Mouse (Mus musculus) MEL (cell line): Measurements from ENCODE around the gene Fos.

ENCODE experiments used
- CTCF ChIP-seq, 3 experiments: IDR thresholded peaks in 2 of 3; conservative IDR thresholded peaks in 1 of 3; 2 replicates each; pipeline ENCODE4 v1.5.1; 2011 to 2012; ENCODE audit warnings: low read length in 3 of 3, low read depth in 2 of 3, mild to moderate bottlenecking in 2 of 3, improper control_type of control experiment in 1 of 3, inconsistent platforms in 1 of 3, mixed read lengths in 1 of 3, moderate library complexity in 1 of 3; ENCODE audit not compliant: control insufficient read depth in 1 of 3, insufficient read depth in 1 of 3, poor library complexity in 1 of 3, severe bottlenecking in 1 of 3
- EP300 ChIP-seq, 2 experiments: IDR thresholded peaks; 2 replicates each; pipeline ENCODE4 v1.6.1; 2011; ENCODE audit warnings: improper control_type of control experiment in 2 of 2, low read length in 2 of 2, low read depth in 1 of 2, mild to moderate bottlenecking in 1 of 2
- GATA1 ChIP-seq: IDR thresholded peaks from 2 replicates; pipeline ENCODE4 v1.6.1; 2011; ENCODE audit warnings: low read depth, low read length, improper control_type of control experiment
- HCFC1 ChIP-seq: IDR thresholded peaks from 2 replicates; pipeline ENCODE4 v1.6.1; 2012; ENCODE audit warnings: low read depth, mild to moderate bottlenecking, inconsistent platforms, low read length, improper control_type of control experiment, moderate library complexity
- KAT2A ChIP-seq: conservative IDR thresholded peaks from 2 replicates; pipeline ENCODE4 v1.6.1; 2012; ENCODE audit warnings: low read depth, low read length, improper control_type of control experiment, inconsistent platforms
- MEF2A ChIP-seq: IDR thresholded peaks from 2 replicates; pipeline ENCODE4 v1.6.1; 2014; ENCODE audit warnings: low read depth, mild to moderate bottlenecking, inconsistent platforms, low read length, improper control_type of control experiment; ENCODE audit not compliant: poor library complexity, insufficient replicate concordance, severe bottlenecking; ENCODE audit errors: extremely low read depth
- MXI1 ChIP-seq: IDR thresholded peaks from 2 replicates; pipeline ENCODE4 v1.6.1; 2011; ENCODE audit warnings: mild to moderate bottlenecking, low read depth, low read length, improper control_type of control experiment
- POLR2A ChIP-seq, 2 experiments: IDR thresholded peaks; 2 replicates each; pipeline ENCODE4 v1.6.1; 2011 to 2012; ENCODE audit warnings: low read length in 2 of 2, mild to moderate bottlenecking in 2 of 2, control low read depth in 1 of 2, improper control_type of control experiment in 1 of 2, low read depth in 1 of 2, moderate library complexity in 1 of 2; ENCODE audit not compliant: control insufficient read depth in 1 of 2, insufficient read depth in 1 of 2, poor library complexity in 1 of 2
- POLR2AphosphoS2 ChIP-seq: IDR thresholded peaks from 2 replicates; pipeline ENCODE4 v1.6.1; 2011; ENCODE audit warnings: low read length, improper control_type of control experiment
- POLR2AphosphoS5 ChIP-seq: IDR thresholded peaks from 2 replicates; pipeline ENCODE4 v1.6.1; 2012; ENCODE audit warnings: low read depth, borderline replicate concordance, mild to moderate bottlenecking, inconsistent platforms, low read length, moderate library complexity, mixed read lengths
- UBTF ChIP-seq: IDR thresholded peaks from 2 replicates; pipeline ENCODE4 v1.6.1; 2012; ENCODE audit warnings: low read depth, mild to moderate bottlenecking, inconsistent platforms, low read length, improper control_type of control experiment, moderate library complexity, borderline replicate concordance; ENCODE audit not compliant: insufficient read depth

DNA sequence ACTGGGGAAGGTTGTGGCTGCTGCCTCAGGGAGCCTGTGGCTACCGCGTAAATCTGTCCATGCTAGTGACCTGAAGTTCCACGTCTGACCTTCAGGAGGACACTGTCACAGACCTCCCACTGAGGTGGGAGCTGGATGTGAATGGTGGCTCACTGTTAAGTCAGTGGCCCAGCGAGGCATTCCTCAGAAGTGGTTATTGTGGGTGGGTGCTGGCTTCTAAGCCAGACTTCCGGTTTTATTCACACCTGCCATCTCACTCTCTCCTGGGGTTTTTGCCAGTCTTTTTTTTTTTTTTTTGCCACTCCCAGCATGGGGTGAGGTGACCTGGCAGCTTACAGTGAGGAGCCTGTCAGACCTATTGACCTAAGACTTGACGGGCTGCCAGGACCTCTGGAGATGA lies 43.3 kb upstream of the Fos start:
- TF ChIP-seq POLR2AphosphoS5 (no peak), MEF2A (no peak), POLR2A (IDR thresholded peaks at IDR 0.05; ENCODE audit: control insufficient read depth in 1 of 2, insufficient read depth in 1 of 2, low read depth in 1 of 2, low read length in 2 of 2, poor library complexity in 1 of 2) (no peak), KAT2A (no peak), UBTF (no peak), EP300 (IDR thresholded peaks at IDR 0.05; ENCODE audit: low read depth in 1 of 2, low read length in 2 of 2) (no peak), GATA1 (no peak), HCFC1 (no peak), CTCF (IDR thresholded peaks at IDR 0.05 in 2 of 3, conservative IDR thresholded peaks at IDR 0.05 in 1 of 3; ENCODE audit: control insufficient read depth in 1 of 3, insufficient read depth in 1 of 3, low read depth in 2 of 3, low read length in 3 of 3, poor library complexity in 1 of 3, severe bottlenecking in 1 of 3) (no peak), POLR2AphosphoS2 (no peak), MXI1 (no peak)
